Mouse (Mus musculus): ENCODE results near the gene Il16. TPM values are rescaled to one million over a fixed set of nuclear protein-coding genes. Genes with fewer than 3 reads are reported as not detected.

Il16 gene
- 1.4 and 1.9 TPM in 2 replicates for polyA plus RNA-seq (2014; fragmentation: Nextera tagmentation; extraction: Ambion mirVana)

DNA sequence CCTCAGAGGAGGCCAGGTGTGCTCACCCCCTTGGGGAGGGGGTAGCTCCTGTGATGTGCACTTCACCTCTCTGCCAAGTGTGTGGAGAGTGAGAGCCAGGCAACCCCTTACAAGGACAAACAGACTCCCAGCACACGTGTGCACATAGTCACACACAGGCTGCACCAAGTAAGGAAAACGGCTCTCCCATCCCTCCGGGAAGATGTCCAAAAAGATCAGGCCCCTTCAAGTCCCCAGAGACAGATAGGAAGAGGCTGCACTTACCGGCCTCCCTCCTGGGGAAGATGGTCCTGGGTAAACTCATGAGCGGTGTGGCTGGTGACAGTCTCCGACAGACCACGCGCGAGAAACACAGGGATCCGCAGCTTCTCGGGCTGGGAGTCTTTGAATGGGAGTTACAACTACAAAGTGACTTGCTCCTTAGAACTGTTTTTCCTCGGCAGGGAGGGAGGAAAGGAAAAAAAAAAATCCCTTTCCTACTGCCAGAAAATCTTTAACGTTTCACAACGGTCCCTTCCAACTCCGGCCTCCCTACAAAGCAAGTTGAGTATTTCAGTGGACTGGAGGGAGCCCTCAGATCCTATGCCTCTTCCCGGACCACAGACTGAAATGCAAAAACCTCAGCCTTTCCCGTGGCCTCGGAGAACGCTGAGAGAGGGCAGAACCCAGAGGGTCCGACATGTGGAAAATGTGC lies at the start of gene Il16:
Gene Il16 (minus strand): TSS at position 314 of the 694 bp plus-strand sequence.
- H3K9me3 ChIP-seq (ENCODE audit: control insufficient read depth, low read length) = no peaks in the 10 kb centered on the region
- H3K36me3 ChIP-seq (ENCODE audit: control insufficient read depth, insufficient read depth, low read length) = no peaks in the 10 kb centered on the region
- H3K27ac ChIP-seq (ENCODE audit: low read depth, low read length) = no peak within 1 kb of the TSS
- no peaks in the 10 kb centered on the region for H3K4me1 ChIP-seq (ENCODE audit: control insufficient read depth, insufficient read depth, low read length)
- no peak within 1 kb of the TSS for H3K4me3 ChIP-seq (ENCODE audit: low read depth, low read length)
- no peak within 1 kb of the TSS; the same call in 1 of the 2 replicates for H3K9ac ChIP-seq (ENCODE audit: low read length)
- DNase-seq (ENCODE audit: low spot score) (peak; percentile 12), ATAC-seq (ENCODE audit: insufficient read depth, low FRiP score, low TSS enrichment) (no peak)
- WGBS = 50% methylated on average over 20 of the region's 20 CpGs
- H3K27me3 ChIP-seq (ENCODE audit: control insufficient read depth, insufficient read depth, low read length) = no peaks in the 10 kb centered on the region
- H3K4me2 ChIP-seq (ENCODE audit: low read depth) = no peak within 1 kb of the TSS

DNA sequence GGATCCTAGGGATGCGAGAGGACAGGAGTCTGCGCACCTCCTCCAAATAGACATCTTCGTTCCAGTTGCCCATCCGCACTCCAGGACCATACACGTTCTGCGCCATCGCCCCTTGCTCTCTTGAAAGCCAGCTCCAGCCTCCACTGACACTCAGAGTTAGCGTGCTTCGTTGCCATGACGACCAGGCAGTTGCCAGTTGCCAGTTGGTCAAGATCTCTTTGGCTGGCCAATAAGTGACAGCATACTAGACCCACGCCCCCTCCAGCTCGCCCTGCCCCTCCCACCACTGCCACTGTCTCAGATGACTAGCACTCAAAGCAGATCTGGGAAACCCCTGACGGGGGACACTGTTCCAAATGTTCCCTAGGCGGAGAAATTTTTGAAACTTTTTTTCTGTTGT lies 49.2 kb upstream of the Il16 start, which contains the start of gene Cfap161:
Gene Cfap161 (minus strand): TSS at position 176 of the 400 bp plus-strand sequence.
- Histone ChIP-seq H3K4me2 (ENCODE audit: low read depth) (peak within 1 kb of the TSS; percentile 24; the same call in 1 of the 2 replicates), H3K9ac (ENCODE audit: low read length) (no peak within 1 kb of the TSS), H3K9me3 (ENCODE audit: control insufficient read depth, low read length) (no peaks in the 10 kb centered on the region), H3K27ac (ENCODE audit: low read depth, low read length) (no peak within 1 kb of the TSS), H3K36me3 (ENCODE audit: control insufficient read depth, insufficient read depth, low read length) (no peaks in the 10 kb centered on the region), H3K4me3 (ENCODE audit: low read depth, low read length) (no peak within 1 kb of the TSS), H3K27me3 (ENCODE audit: control insufficient read depth, insufficient read depth, low read length) (no peaks in the 10 kb centered on the region), H3K4me1 (ENCODE audit: control insufficient read depth, insufficient read depth, low read length) (no peaks in the 10 kb centered on the region)
- peak; percentile 88 for DNase-seq (ENCODE audit: low spot score)
- peak; percentile 98 for ATAC-seq (ENCODE audit: insufficient read depth, low FRiP score, low TSS enrichment)
- 4% methylated on average over 14 of the region's 14 CpGs for WGBS

DNA sequence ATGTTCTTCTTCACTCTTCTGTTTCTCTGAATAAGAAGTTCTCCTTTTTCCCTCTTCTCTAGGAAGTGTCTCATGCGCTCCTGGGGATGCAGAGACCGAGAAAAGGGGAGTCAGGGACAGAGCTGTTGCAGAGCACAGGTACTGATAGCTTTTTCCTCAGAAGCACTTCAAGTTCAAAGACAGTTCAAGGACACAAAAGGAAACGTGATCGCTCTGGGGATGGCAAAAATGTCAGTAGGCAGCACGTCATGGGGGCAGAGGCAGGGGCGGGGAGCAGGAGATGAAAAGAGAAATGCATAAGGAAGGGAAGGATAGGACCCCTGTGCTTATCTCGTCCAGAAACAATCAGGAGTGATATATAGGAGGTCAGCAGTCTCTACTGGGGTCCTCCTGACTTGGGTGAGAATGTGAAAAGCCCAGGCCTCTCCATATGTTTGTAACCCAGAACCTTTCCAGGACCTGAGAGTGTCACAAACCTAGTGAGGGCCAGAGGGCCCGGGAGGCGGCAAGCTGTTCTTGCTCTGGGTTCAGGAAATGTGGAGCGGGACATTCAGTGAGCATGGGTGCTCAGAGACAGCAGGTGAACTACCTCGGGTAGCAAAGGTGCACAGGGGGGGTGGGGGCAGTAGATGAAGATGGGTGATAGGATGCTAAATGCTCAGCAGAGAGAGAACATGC lies 48.6 kb upstream of the Il16 start:
- H3K9me3 ChIP-seq (ENCODE audit: control insufficient read depth, low read length) = no peaks in the 10 kb centered on the region
- H3K4me3 ChIP-seq (ENCODE audit: low read depth, low read length) = no peak overlapping the region
- peak overlapping the region; percentile 24; the same call in 1 of the 2 replicates for H3K4me2 ChIP-seq (ENCODE audit: low read depth)
- peak; percentile 28; the same call in 1 of the 2 replicates for ATAC-seq (ENCODE audit: insufficient read depth, low FRiP score, low TSS enrichment)
- DNase-seq (ENCODE audit: low spot score) = no peak
- 49% methylated on average over 11 of the region's 11 CpGs for WGBS
- no peaks in the 10 kb centered on the region for H3K27me3 ChIP-seq (ENCODE audit: control insufficient read depth, insufficient read depth, low read length)
- H3K9ac ChIP-seq (ENCODE audit: low read length) = no peak overlapping the region
- H3K27ac ChIP-seq (ENCODE audit: low read depth, low read length) = no peak overlapping the region
- H3K36me3 ChIP-seq (ENCODE audit: control insufficient read depth, insufficient read depth, low read length) = no peaks in the 10 kb centered on the region
- no peaks in the 10 kb centered on the region for H3K4me1 ChIP-seq (ENCODE audit: control insufficient read depth, insufficient read depth, low read length)

DNA sequence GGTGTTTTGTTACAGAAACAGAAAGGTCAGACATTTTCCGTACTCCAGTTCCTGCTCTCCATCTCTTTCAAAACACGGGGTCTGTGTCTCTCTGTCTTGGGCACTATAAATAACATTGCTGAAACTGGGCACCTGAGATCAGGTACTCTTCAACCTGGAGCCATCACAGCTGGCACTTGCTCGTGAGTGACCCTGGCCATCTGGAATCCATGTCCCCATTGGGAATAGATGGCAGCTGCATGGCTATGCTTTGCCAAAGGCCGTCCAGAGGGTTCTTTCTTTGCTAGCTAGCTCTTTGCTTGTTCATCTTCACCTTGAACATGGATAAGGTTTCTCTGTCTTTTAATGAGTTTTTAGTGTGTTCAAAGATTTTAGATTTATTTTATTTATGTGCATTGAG lies 35.4 kb upstream of the Il16 start:
- no peak overlapping the region for H3K4me2 ChIP-seq (ENCODE audit: low read depth)
- DNase-seq (ENCODE audit: low spot score) = no peak
- no peaks in the 10 kb centered on the region for H3K36me3 ChIP-seq (ENCODE audit: control insufficient read depth, insufficient read depth, low read length)
- H3K9me3 ChIP-seq (ENCODE audit: control insufficient read depth, low read length) = no peaks in the 10 kb centered on the region
- no peak overlapping the region for H3K4me3 ChIP-seq (ENCODE audit: low read depth, low read length)
- ATAC-seq (ENCODE audit: insufficient read depth, low FRiP score, low TSS enrichment) = no peak
- H3K9ac ChIP-seq (ENCODE audit: low read length) = no peak overlapping the region
- no peaks in the 10 kb centered on the region for H3K4me1 ChIP-seq (ENCODE audit: control insufficient read depth, insufficient read depth, low read length)
- no peak overlapping the region for H3K27ac ChIP-seq (ENCODE audit: low read depth, low read length)
- 80% methylated on average over 4 of the region's 4 CpGs for WGBS
- no peaks in the 10 kb centered on the region for H3K27me3 ChIP-seq (ENCODE audit: control insufficient read depth, insufficient read depth, low read length)

DNA sequence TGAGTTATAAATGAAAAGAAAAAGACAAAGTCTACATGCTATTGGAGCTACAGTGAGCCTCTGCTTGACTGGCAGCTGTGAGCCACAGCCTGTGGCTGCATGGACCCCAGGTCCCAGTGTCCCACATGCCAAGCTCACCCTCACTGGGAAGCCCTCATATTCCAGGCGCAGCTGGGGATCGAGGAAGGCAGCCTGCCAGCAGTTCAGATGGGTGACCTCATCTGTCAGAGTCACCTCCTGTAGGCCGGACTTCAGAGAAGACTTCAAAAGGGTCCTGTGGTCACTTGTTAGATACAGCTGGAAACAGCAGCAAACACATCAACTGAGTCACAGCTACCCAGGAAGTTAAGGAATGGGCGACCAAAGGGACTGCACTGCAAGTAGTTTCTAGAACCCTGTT lies 34.5 kb upstream of the Il16 start:
- Histone ChIP-seq H3K27me3 (ENCODE audit: control insufficient read depth, insufficient read depth, low read length) (no peaks in the 10 kb centered on the region), H3K4me2 (ENCODE audit: low read depth) (no peak overlapping the region), H3K9ac (ENCODE audit: low read length) (no peak overlapping the region), H3K4me3 (ENCODE audit: low read depth, low read length) (no peak overlapping the region), H3K36me3 (ENCODE audit: control insufficient read depth, insufficient read depth, low read length) (no peaks in the 10 kb centered on the region), H3K9me3 (ENCODE audit: control insufficient read depth, low read length) (no peaks in the 10 kb centered on the region), H3K4me1 (ENCODE audit: control insufficient read depth, insufficient read depth, low read length) (no peaks in the 10 kb centered on the region), H3K27ac (ENCODE audit: low read depth, low read length) (no peak overlapping the region)
- no peak for DNase-seq (ENCODE audit: low spot score)
- 78% methylated on average over 4 of the region's 4 CpGs for WGBS
- ATAC-seq (ENCODE audit: insufficient read depth, low FRiP score, low TSS enrichment) = no peak

DNA sequence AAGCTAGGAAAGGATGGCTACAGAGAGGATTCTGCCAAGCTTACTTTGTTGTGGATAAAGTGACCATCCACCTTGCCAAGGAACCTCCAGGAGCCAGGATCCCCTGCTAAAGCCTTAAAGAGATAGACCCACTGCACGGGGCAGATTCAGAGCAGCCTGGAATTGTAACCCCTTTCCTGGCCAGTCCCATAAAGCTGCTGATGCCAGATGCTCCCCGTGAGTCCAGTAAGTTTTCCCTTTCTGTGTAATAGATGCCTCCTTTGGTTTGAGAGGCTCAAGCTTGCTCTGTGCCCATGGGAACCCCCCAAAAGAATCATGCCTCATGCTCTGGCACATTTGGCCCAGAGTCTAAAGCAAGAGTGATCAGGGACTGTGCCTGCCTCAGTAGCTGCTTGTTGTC lies 33.5 kb upstream of the Il16 start:
- Histone ChIP-seq H3K27ac (ENCODE audit: low read depth, low read length) (no peak overlapping the region), H3K9ac (ENCODE audit: low read length) (no peak overlapping the region), H3K27me3 (ENCODE audit: control insufficient read depth, insufficient read depth, low read length) (no peaks in the 10 kb centered on the region), H3K36me3 (ENCODE audit: control insufficient read depth, insufficient read depth, low read length) (no peaks in the 10 kb centered on the region), H3K4me1 (ENCODE audit: control insufficient read depth, insufficient read depth, low read length) (no peaks in the 10 kb centered on the region), H3K9me3 (ENCODE audit: control insufficient read depth, low read length) (no peaks in the 10 kb centered on the region), H3K4me3 (ENCODE audit: low read depth, low read length) (no peak overlapping the region), H3K4me2 (ENCODE audit: low read depth) (no peak overlapping the region)
- ATAC-seq (ENCODE audit: insufficient read depth, low FRiP score, low TSS enrichment) (no peak), DNase-seq (ENCODE audit: low spot score) (no peak)
- 87% methylated on average over 2 of the region's 2 CpGs for WGBS

DNA sequence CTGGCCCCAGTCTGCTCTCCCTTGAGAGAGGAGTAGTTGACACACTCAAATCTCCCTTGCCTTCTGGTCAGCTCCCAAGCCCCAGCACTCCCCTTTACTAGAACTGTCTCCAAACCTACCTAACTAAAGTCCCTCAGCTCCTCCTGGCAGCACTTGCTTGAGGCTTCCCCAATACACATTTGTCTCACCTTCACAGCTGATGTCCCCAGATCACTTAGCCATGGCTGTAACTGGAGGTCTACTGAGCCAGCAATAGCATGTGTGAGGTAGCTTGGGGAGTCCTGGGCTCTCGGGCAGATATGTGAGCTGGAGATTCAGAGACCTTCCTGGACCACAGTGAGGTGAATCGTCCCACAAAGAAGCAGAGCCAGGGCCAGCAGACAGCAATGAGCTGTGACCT lies 33.0 kb upstream of the Il16 start:
- no peak overlapping the region for H3K9ac ChIP-seq (ENCODE audit: low read length)
- H3K27me3 ChIP-seq (ENCODE audit: control insufficient read depth, insufficient read depth, low read length) = no peaks in the 10 kb centered on the region
- H3K4me3 ChIP-seq (ENCODE audit: low read depth, low read length) = no peak overlapping the region
- H3K4me1 ChIP-seq (ENCODE audit: control insufficient read depth, insufficient read depth, low read length) = no peaks in the 10 kb centered on the region
- H3K9me3 ChIP-seq (ENCODE audit: control insufficient read depth, low read length) = no peaks in the 10 kb centered on the region
- WGBS = 80% methylated on average over 2 of the region's 2 CpGs
- no peak overlapping the region for H3K4me2 ChIP-seq (ENCODE audit: low read depth)
- no peaks in the 10 kb centered on the region for H3K36me3 ChIP-seq (ENCODE audit: control insufficient read depth, insufficient read depth, low read length)
- no peak for ATAC-seq (ENCODE audit: insufficient read depth, low FRiP score, low TSS enrichment)
- no peak overlapping the region for H3K27ac ChIP-seq (ENCODE audit: low read depth, low read length)
- DNase-seq (ENCODE audit: low spot score) = no peak

DNA sequence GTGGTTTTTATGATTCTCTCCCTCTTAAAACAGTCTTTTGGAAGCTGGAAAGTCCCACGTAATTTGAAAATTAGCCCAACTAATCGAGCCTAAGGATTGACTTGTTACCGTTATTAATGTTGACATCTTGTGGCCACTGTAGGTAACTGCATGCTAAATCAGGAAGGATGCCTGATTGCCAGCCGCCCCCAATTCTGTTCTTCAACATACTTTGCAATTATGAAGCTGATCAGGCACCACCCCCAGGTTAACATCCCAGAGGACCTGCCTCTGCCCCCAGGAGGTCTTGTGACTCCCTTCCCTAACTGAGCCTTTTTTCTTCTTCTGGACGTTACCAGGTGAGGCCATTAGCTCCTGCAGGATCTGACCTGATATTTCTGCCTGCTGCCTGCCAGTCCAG lies 29.2 kb upstream of the Il16 start:
- Histone ChIP-seq H3K36me3 (ENCODE audit: control insufficient read depth, insufficient read depth, low read length) (no peaks in the 10 kb centered on the region), H3K27ac (ENCODE audit: low read depth, low read length) (no peak overlapping the region), H3K9ac (ENCODE audit: low read length) (no peak overlapping the region), H3K27me3 (ENCODE audit: control insufficient read depth, insufficient read depth, low read length) (no peaks in the 10 kb centered on the region), H3K4me1 (ENCODE audit: control insufficient read depth, insufficient read depth, low read length) (no peaks in the 10 kb centered on the region), H3K9me3 (ENCODE audit: control insufficient read depth, low read length) (no peaks in the 10 kb centered on the region), H3K4me3 (ENCODE audit: low read depth, low read length) (no peak overlapping the region), H3K4me2 (ENCODE audit: low read depth) (no peak overlapping the region)
- 30% methylated on average over 5 of the region's 5 CpGs for WGBS
- no peak for ATAC-seq (ENCODE audit: insufficient read depth, low FRiP score, low TSS enrichment)
- DNase-seq (ENCODE audit: low spot score) = no peak

DNA sequence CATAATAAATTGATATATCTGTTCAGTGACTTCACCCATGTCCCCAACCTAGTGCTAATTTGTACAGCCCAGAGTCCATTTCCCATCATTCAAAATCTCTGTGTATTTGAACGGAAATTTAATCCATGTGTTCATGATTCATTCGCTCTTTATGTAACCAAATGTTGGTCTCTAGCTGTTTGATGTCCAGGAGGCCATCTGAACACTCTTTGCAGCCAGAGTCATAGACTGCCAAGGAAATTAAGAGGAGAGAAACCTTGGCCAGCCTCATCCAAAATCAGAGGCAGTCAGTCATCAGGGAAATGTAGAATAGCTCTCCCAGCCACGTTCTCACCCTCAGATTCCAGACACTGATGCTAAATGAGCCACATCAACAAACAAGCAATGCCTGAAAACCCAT lies 18.1 kb upstream of the Il16 start:
- Histone ChIP-seq H3K36me3 (ENCODE audit: control insufficient read depth, insufficient read depth, low read length) (no peaks in the 10 kb centered on the region), H3K27me3 (ENCODE audit: control insufficient read depth, insufficient read depth, low read length) (no peaks in the 10 kb centered on the region), H3K9me3 (ENCODE audit: control insufficient read depth, low read length) (no peaks in the 10 kb centered on the region), H3K4me2 (ENCODE audit: low read depth) (no peak overlapping the region), H3K4me3 (ENCODE audit: low read depth, low read length) (no peak overlapping the region), H3K4me1 (ENCODE audit: control insufficient read depth, insufficient read depth, low read length) (no peaks in the 10 kb centered on the region), H3K27ac (ENCODE audit: low read depth, low read length) (no peak overlapping the region), H3K9ac (ENCODE audit: low read length) (no peak overlapping the region)
- ATAC-seq (ENCODE audit: insufficient read depth, low FRiP score, low TSS enrichment) (no peak), DNase-seq (ENCODE audit: low spot score) (no peak)
- WGBS = 65% methylated on average over 3 of the region's 3 CpGs
